In genomic region chr4:127172119-127172518, GRCm38 (mm10) we compare ENCODE assay signal across 19 mouse cellular contexts. TPM values are rescaled to one million over a fixed set of nuclear protein-coding genes. Genes with fewer than 3 reads are reported as not detected.
DNase-seq lines count a peak whose midpoint lies in the region; ATAC-seq lines count a peak whose summit lies in the region.
"Had no signal": no experiment of that assay in that cellular context is flagged by ENCODE, and none has a peak within 500 bp of the region (broad histone marks: within the 10 kb centered on the region; RNA-seq: fewer than 3 reads in every experiment).

No protein-coding gene starts in this region.

- H3K4me3 ChIP-seq in forebrain, embryonic 14.5 days (ENCODE audit: low read depth, low read length): no peak overlapping the region
- no peak overlapping the region for H3K4me3 ChIP-seq in forebrain, embryonic 10.5 days
- 0 out of 2 replicates have a peak overlapping the region, but pooled peaks have one; percentile 8 for H3K4me3 ChIP-seq in hindbrain, embryonic 16.5 days (ENCODE audit: low read length)
- H3K4me3 ChIP-seq: embryonic facial prominence, embryonic 10.5 days; heart, embryonic 12.5 days; intestine, embryonic 15.5 days; midbrain, embryonic 12.5 days had no signal

- WGBS in forebrain, embryonic 14.5 days: 20% methylated on average over 7 of the region's 7 CpGs
- 24% methylated on average over 7 of the region's 7 CpGs for WGBS in forebrain, embryonic 10.5 days
- WGBS in hindbrain, embryonic 16.5 days: 13% methylated on average over 7 of the region's 7 CpGs

- intact Hi-C loops in left cerebral cortex, postnatal 25 days (cut with DNase I): no loop called here

- H3K9ac ChIP-seq in forebrain, embryonic 14.5 days (ENCODE audit: low read length): no peak overlapping the region
- no peak overlapping the region; the same call in 1 of the 2 replicates for H3K9ac ChIP-seq in hindbrain, embryonic 16.5 days (ENCODE audit: low read depth, low read length)
- H3K9ac ChIP-seq: heart, embryonic 12.5 days; intestine, embryonic 15.5 days; midbrain, embryonic 12.5 days had no signal

- no peaks in the 10 kb centered on the region; the same call in 1 of the 2 replicates for H3K27me3 ChIP-seq in forebrain, embryonic 14.5 days (replicated peaks; ENCODE audit: control insufficient read depth, insufficient read depth, low read length)
- peaks cover 65% of the 10 kb centered on the region for H3K27me3 ChIP-seq in forebrain, embryonic 10.5 days (ENCODE audit: poor library complexity, severe bottlenecking)
- H3K27me3 ChIP-seq in hindbrain, embryonic 16.5 days (replicated peaks; ENCODE audit: control insufficient read depth, insufficient read depth, low read length): no peaks in the 10 kb centered on the region

- no peak for ATAC-seq in forebrain, embryonic 14.5 days
- no peak for ATAC-seq in hindbrain, embryonic 16.5 days
- ATAC-seq: forebrain, embryonic 16.5 days; intestine, embryonic 15.5 days had no signal

- no peak overlapping the region for H3K4me2 ChIP-seq in forebrain, embryonic 14.5 days (ENCODE audit: low read length)
- peak overlapping the region; percentile 42; the same call in 1 of the 2 replicates for H3K4me2 ChIP-seq in hindbrain, embryonic 16.5 days (ENCODE audit: low read length)
- H3K4me2 ChIP-seq: heart, embryonic 12.5 days; intestine, embryonic 15.5 days; midbrain, embryonic 12.5 days had no signal

- H3K4me1 ChIP-seq in forebrain, embryonic 14.5 days (ENCODE audit: control insufficient read depth, insufficient read depth, low read length): peaks cover 21% of the 10 kb centered on the region
- peaks cover 26% of the 10 kb centered on the region for H3K4me1 ChIP-seq in forebrain, embryonic 10.5 days
- peaks cover 36% of the 10 kb centered on the region for H3K4me1 ChIP-seq in hindbrain, embryonic 16.5 days (ENCODE audit: control insufficient read depth, insufficient read depth, low read depth, low read length)

- H3K36me3 ChIP-seq in forebrain, embryonic 14.5 days (ENCODE audit: control insufficient read depth, insufficient read depth, low read length): no peaks in the 10 kb centered on the region
- H3K36me3 ChIP-seq in forebrain, embryonic 10.5 days (replicated peaks): no peaks in the 10 kb centered on the region
- no peaks in the 10 kb centered on the region for H3K36me3 ChIP-seq in hindbrain, embryonic 16.5 days (ENCODE audit: control insufficient read depth, insufficient read depth, low read length)
- H3K36me3 ChIP-seq: embryonic facial prominence, embryonic 10.5 days; heart, embryonic 12.5 days; intestine, embryonic 15.5 days; midbrain, embryonic 12.5 days had no signal

- H3K27ac ChIP-seq in forebrain, embryonic 14.5 days (ENCODE audit: low read depth, low read length): no peak overlapping the region
- H3K27ac ChIP-seq in forebrain, embryonic 10.5 days: no peak overlapping the region
- H3K27ac ChIP-seq in hindbrain, embryonic 16.5 days (ENCODE audit: low read depth, low read length): no peak overlapping the region
- H3K27ac ChIP-seq: embryonic facial prominence, embryonic 10.5 days; intestine, embryonic 15.5 days; kidney, postnatal 0 days; midbrain, embryonic 12.5 days; stomach, postnatal 0 days had no signal

- H3K9me3 ChIP-seq in forebrain, embryonic 14.5 days (replicated peaks; ENCODE audit: control insufficient read depth, low read length): no peaks in the 10 kb centered on the region
- H3K9me3 ChIP-seq in forebrain, embryonic 10.5 days: no peaks in the 10 kb centered on the region
- no peaks in the 10 kb centered on the region for H3K9me3 ChIP-seq in hindbrain, embryonic 16.5 days (ENCODE audit: control insufficient read depth, low read length)
- H3K9me3 ChIP-seq: embryonic facial prominence, embryonic 10.5 days; heart, embryonic 12.5 days; intestine, embryonic 15.5 days; midbrain, embryonic 12.5 days had no signal

- peak; percentile 10 for DNase-seq in forebrain, embryonic 14.5 days (ENCODE audit: low spot score)
- DNase-seq in forebrain, embryonic 10.5 days (ENCODE audit: extremely low spot score, low spot score): no peak
- DNase-seq in left cerebral cortex, postnatal 25 days (ENCODE audit: low spot score in 2 of 2): peak; percentile 33 to 54
- DNase-seq in left cerebral cortex, adult 9 months (ENCODE audit: low spot score in 2 of 2): no peak
- peak; percentile 81 for DNase-seq in brain, adult 2 months (ENCODE audit: low read depth, low spot score)
- DNase-seq in adrenal gland, adult (ENCODE audit: inconsistent age in 2 of 2, low spot score in 1 of 2): no peak
- DNase-seq: adrenal gland, postnatal 36 days; lung, adult 18-20 months; lung, postnatal 36 days; thymus, postnatal 14 days had no signal

RNA-seq across cellular contexts. Expression of gene Dlgap3, which starts 3.1 kb away (rescaled TPM):
- polyA plus RNA-seq in forebrain, embryonic 14.5 days (2014; fragmentation: Nextera tagmentation; extraction: Ambion mirVana): 8.4 and 10.8 TPM in 2 replicates
- polyA plus RNA-seq in forebrain, embryonic 10.5 days (2016; fragmentation: Nextera tagmentation; extraction: Ambion mirVana): 1.0 and 1.2 TPM in 2 replicates
- 100 to 1,000 TPM; 396 to 399 TPM for total RNA-seq in left cerebral cortex, postnatal 25 days (2021)
- polyA plus RNA-seq in hindbrain, embryonic 16.5 days (2015; fragmentation: Nextera tagmentation; extraction: Ambion mirVana): 21.0 and 22.3 TPM in 2 replicates
- total RNA-seq: liver, adult 2 months had no signal

RNA-seq across cellular contexts. Expression of gene Tmem35b, which starts 48.6 kb away (rescaled TPM):
- polyA plus RNA-seq in forebrain, embryonic 14.5 days (2014; fragmentation: Nextera tagmentation; extraction: Ambion mirVana): 12.0 and 13.0 TPM in 2 replicates
- polyA plus RNA-seq in forebrain, embryonic 10.5 days (2016; fragmentation: Nextera tagmentation; extraction: Ambion mirVana): 13.4 and 13.5 TPM in 2 replicates
- 1 to 10 TPM; 2.5 to 3.4 TPM for total RNA-seq in left cerebral cortex, postnatal 25 days (2021)
- 16.9 and 17.5 TPM in 2 replicates for polyA plus RNA-seq in hindbrain, embryonic 16.5 days (2015; fragmentation: Nextera tagmentation; extraction: Ambion mirVana)

Comparison
In these comparisons a context has a peak if more than half of its experiments do, and no peak if none do; other contexts are left out.
1. DNase-seq: peak in forebrain, embryonic 14.5 days (single experiment), left cerebral cortex, postnatal 25 days (2 of 2) and brain, adult 2 months (single experiment); none in forebrain, embryonic 10.5 days (single experiment), left cerebral cortex, adult 9 months (0 of 2) and adrenal gland, adult (0 of 2).